Mouse (Mus musculus) megakaryocyte, embryonic 14.5 days (primary cell): ENCODE results near the gene 7530416G11Rik.

Source experiments
- FLI1 ChIP-seq: IDR thresholded peaks from 2 replicates; pipeline ENCODE4 v1.6.1; 2012; ENCODE audit warnings: low read length, inconsistent platforms, mixed read lengths
- GATA1 ChIP-seq: IDR thresholded peaks from 3 replicates; pipeline ENCODE4 v1.6.1; 2012; ENCODE audit warnings: mixed read lengths, low read length, inconsistent platforms, borderline replicate concordance

- TF ChIP-seq GATA1 = no peak
- TF ChIP-seq FLI1 = no peak
Measured at GRCm38 (mm10) chr15:85545369-85545768, 42.3 kb upstream of the 7530416G11Rik start.
